Comparison of ENCODE assay signal across 11 mouse cellular contexts in the genomic region with DNA sequence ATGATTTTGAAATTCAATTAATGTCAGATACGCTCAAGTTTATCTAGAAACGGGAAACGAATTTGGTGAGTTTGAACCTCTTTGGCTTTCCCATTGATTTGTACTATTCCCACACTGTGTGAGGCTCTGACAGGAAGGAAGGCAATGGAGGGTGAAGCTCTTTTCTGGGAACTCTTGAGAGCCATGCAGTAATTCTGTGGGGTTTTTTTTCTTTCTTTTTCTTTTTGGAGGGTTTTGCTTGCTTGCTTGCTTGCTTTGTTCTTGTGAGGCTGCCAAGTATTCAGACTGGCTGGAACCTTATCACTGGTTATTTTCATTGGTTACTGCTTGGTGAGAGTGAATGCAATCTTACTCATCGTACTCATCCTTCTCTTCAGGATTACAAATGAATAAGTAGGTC.
"Had no signal": no experiment of that assay in that cellular context is flagged by ENCODE, and none has a peak within 500 bp of the region (broad histone marks: within the 10 kb centered on the region; RNA-seq: fewer than 3 reads in every experiment).

No protein-coding gene starts in this region.

- H3K4me2 ChIP-seq: liver, embryonic 13.5 days; neural tube, embryonic 13.5 days; stomach, embryonic 15.5 days had no signal

- H3K27me3 ChIP-seq: liver, embryonic 13.5 days; neural tube, embryonic 13.5 days; stomach, embryonic 15.5 days had no signal

- H3K4me3 ChIP-seq: left cerebral cortex, adult 2 months; limb, embryonic 10.5 days; liver, embryonic 13.5 days; midbrain, embryonic 10.5 days; neural tube, embryonic 13.5 days; stomach, embryonic 15.5 days had no signal

- H3K36me3 ChIP-seq: limb, embryonic 10.5 days; liver, embryonic 13.5 days; midbrain, embryonic 10.5 days; neural tube, embryonic 13.5 days; stomach, embryonic 15.5 days had no signal

- ATAC-seq: liver, postnatal 0 days had no signal

- H3K4me1 ChIP-seq: limb, embryonic 10.5 days; liver, embryonic 13.5 days; neural tube, embryonic 13.5 days; stomach, embryonic 15.5 days had no signal

- H3K27ac ChIP-seq: left cerebral cortex, adult 2 months; limb, embryonic 10.5 days; liver, embryonic 13.5 days; midbrain, embryonic 10.5 days; neural tube, embryonic 13.5 days; stomach, embryonic 15.5 days had no signal

- DNase-seq: kidney, postnatal 25 days; liver, embryonic 13.5 days; liver, postnatal 0 days; midbrain, embryonic 14.5 days; right cerebral cortex, postnatal 14 days; thymus, postnatal 36 days had no signal

- H3K9ac ChIP-seq: liver, embryonic 13.5 days; liver, postnatal 0 days; neural tube, embryonic 13.5 days; stomach, embryonic 15.5 days had no signal
